Mouse (Mus musculus): ENCODE results near the gene Slc25a13. TPM values are rescaled to one million over a fixed set of nuclear protein-coding genes. Genes with fewer than 3 reads are reported as not detected.

The Slc25a13 gene
- polyA plus RNA-seq, 1 experiment from 2014 or later, result 55.2 TPM

DNA sequence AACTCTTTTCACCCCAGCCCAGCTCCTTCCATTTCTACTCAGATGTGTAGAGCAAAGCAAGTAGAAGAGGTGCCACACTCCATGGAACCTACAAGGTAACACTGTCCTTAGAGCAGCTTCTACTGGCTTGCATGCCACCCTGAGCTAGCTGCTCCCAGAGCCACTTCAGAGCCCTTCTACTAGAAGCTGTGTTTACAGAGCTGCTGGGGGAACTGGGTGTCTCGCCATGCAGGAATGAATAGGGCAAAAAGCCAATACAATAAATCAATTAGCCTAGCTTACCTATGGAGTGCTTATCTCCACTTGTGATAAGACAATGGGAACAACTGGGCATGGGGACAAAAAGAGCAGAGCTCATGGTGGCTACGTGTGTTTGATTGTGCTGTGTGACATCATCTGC is 67.2 kb downstream of the Slc25a13 start:
- no peak overlapping the region for H3K4me2 ChIP-seq (ENCODE audit: low read length)
- DNase-seq (ENCODE audit: low spot score) (no peak), ATAC-seq (replicated peaks; ENCODE audit: low FRiP score, low read depth) (no peak)
- H3K27ac ChIP-seq, result no peak overlapping the region
- no peaks in the 10 kb centered on the region for H3K27me3 ChIP-seq (ENCODE audit: insufficient read depth, low read length)
- no peak for TF ChIP-seq CTCF (IDR thresholded peaks at IDR 0.05; ENCODE audit: low read depth)
- peaks cover 2% of the 10 kb centered on the region; the same call in 1 of the 2 replicates for H3K36me3 ChIP-seq (ENCODE audit: insufficient read depth, low read length)
- H3K4me1 ChIP-seq (replicated peaks; ENCODE audit: insufficient read depth, low read length), result peaks cover 8% of the 10 kb centered on the region; the same call in 1 of the 2 replicates
- no peaks in the 10 kb centered on the region for H3K9me3 ChIP-seq (replicated peaks; ENCODE audit: low read length)
- 56% methylated on average over 2 of the region's 2 CpGs for WGBS
- no peak overlapping the region for H3K9ac ChIP-seq (ENCODE audit: low read depth, low read length)
- no peak overlapping the region for H3K4me3 ChIP-seq (replicated peaks; ENCODE audit: low read depth, low read length)

DNA sequence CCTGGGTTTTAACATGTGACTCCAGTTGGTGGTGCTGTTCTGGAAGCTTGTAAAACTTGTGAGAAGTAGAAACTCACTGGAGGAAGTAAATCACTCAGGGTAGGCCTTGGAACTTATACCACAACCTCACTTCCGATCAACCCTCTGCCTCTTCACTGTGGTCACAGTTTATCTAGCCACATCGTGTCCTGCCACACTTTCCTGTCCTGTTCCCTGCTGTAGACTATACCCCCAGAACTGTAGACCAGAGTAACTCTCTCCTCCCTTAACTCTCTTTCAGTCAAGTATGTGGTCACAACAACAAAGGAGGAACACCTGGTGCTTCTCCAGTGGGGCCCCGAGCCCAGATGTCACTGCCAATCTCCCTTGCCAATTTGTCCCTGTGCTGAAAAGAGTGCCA is 67.6 kb downstream of the Slc25a13 start:
- H3K9ac ChIP-seq (ENCODE audit: low read depth, low read length), result no peak overlapping the region
- no peaks in the 10 kb centered on the region for H3K9me3 ChIP-seq (replicated peaks; ENCODE audit: low read length)
- ATAC-seq (replicated peaks; ENCODE audit: low FRiP score, low read depth) (no peak), DNase-seq (ENCODE audit: low spot score) (no peak)
- H3K27me3 ChIP-seq (ENCODE audit: insufficient read depth, low read length), result no peaks in the 10 kb centered on the region
- peaks cover 8% of the 10 kb centered on the region; the same call in 1 of the 2 replicates for H3K4me1 ChIP-seq (replicated peaks; ENCODE audit: insufficient read depth, low read length)
- no peak for TF ChIP-seq CTCF (IDR thresholded peaks at IDR 0.05; ENCODE audit: low read depth)
- no peak overlapping the region for H3K4me3 ChIP-seq (replicated peaks; ENCODE audit: low read depth, low read length)
- no peak overlapping the region for H3K27ac ChIP-seq
- whole genome bisulfite sequencing, result 81% methylated on average over 3 of the region's 3 CpGs
- no peak overlapping the region for H3K4me2 ChIP-seq (ENCODE audit: low read length)
- H3K36me3 ChIP-seq (ENCODE audit: insufficient read depth, low read length), result peaks cover 2% of the 10 kb centered on the region; the same call in 1 of the 2 replicates

DNA sequence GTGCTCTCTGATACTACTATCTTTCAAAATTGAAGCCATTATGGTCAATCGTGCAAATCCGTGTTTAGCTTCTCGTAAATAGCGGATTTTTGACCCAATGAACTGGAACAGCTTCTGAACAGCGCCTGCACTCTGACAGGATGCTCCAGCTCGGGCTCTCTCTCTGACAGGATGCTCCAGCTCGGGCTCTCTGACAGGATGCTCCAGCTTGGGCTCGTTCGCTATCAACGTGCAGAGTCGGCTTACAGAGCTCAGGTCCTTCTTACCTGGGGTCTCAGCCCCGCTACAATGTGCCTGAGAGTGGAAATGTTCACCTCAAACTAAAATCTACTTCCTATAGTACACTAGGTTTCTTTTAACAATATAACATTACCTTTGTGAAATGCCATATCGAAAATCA is 71.6 kb downstream of the Slc25a13 start:
- Histone ChIP-seq H3K4me1 (replicated peaks; ENCODE audit: insufficient read depth, low read length) (no peaks in the 10 kb centered on the region), H3K4me2 (ENCODE audit: low read length) (no peak overlapping the region), H3K9me3 (replicated peaks; ENCODE audit: low read length) (no peaks in the 10 kb centered on the region), H3K4me3 (replicated peaks; ENCODE audit: low read depth, low read length) (no peak overlapping the region), H3K27me3 (ENCODE audit: insufficient read depth, low read length) (no peaks in the 10 kb centered on the region), H3K36me3 (ENCODE audit: insufficient read depth, low read length) (no peaks in the 10 kb centered on the region; the same call in 1 of the 2 replicates), H3K9ac (ENCODE audit: low read depth, low read length) (no peak overlapping the region), H3K27ac (no peak overlapping the region)
- WGBS, result 53% methylated on average over 13 of the region's 13 CpGs
- no peak for TF ChIP-seq CTCF (IDR thresholded peaks at IDR 0.05; ENCODE audit: low read depth)
- no peak for DNase-seq (ENCODE audit: low spot score)
- ATAC-seq (replicated peaks; ENCODE audit: low FRiP score, low read depth), result no peak

DNA sequence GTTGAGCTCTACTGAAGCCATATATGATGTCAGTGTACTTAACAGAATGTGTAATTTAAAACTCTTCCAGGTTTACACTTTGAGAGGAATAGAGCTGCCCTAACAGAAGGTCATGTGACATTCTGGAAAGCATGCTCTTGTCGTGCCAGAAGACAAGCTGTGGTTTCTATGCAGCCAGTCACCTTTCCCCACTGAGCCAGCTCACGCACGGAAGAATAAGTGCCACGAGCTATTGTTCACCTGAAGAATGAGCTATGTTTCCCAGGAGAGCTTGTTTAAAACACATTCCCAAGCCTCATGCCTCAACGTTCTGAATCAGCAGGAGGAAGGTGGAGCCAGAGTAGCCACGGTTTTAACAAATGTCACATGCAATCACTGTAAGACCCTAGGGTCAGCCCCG is 73.4 kb downstream of the Slc25a13 start:
- TF ChIP-seq CTCF (IDR thresholded peaks at IDR 0.05; ENCODE audit: low read depth), result no peak
- ATAC-seq (replicated peaks; ENCODE audit: low FRiP score, low read depth) (no peak), DNase-seq (ENCODE audit: low spot score) (no peak)
- Histone ChIP-seq H3K27ac (no peak overlapping the region), H3K27me3 (ENCODE audit: insufficient read depth, low read length) (no peaks in the 10 kb centered on the region), H3K9ac (ENCODE audit: low read depth, low read length) (no peak overlapping the region), H3K36me3 (ENCODE audit: insufficient read depth, low read length) (no peaks in the 10 kb centered on the region; the same call in 1 of the 2 replicates), H3K4me2 (ENCODE audit: low read length) (no peak overlapping the region), H3K4me3 (replicated peaks; ENCODE audit: low read depth, low read length) (no peak overlapping the region), H3K4me1 (replicated peaks; ENCODE audit: insufficient read depth, low read length) (no peaks in the 10 kb centered on the region), H3K9me3 (replicated peaks; ENCODE audit: low read length) (no peaks in the 10 kb centered on the region)
- WGBS, result 38% methylated on average over 7 of the region's 7 CpGs

DNA sequence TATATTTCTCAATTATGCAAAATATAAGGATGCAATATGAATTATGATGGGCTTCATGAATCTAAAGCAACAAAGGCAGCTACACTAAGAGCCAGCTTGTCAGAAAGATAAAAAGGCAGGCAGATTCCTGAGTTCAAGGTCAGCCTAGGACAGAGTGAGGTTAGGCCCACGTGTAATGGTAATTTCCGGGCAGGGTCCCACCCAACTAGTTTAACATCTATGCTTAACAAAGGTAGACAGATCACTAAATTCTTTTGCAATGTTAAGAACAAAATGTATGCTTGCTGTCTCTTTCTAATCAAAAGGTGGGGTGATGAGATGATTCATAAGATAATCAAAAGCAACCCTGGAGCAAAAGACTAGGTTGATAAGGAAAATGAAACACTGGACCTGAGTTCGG is 76.6 kb downstream of the Slc25a13 start:
- Histone ChIP-seq H3K27ac (no peak overlapping the region), H3K27me3 (ENCODE audit: insufficient read depth, low read length) (no peaks in the 10 kb centered on the region), H3K9me3 (replicated peaks; ENCODE audit: low read length) (no peaks in the 10 kb centered on the region), H3K9ac (ENCODE audit: low read depth, low read length) (no peak overlapping the region), H3K36me3 (ENCODE audit: insufficient read depth, low read length) (no peaks in the 10 kb centered on the region), H3K4me3 (replicated peaks; ENCODE audit: low read depth, low read length) (no peak overlapping the region), H3K4me1 (replicated peaks; ENCODE audit: insufficient read depth, low read length) (no peaks in the 10 kb centered on the region), H3K4me2 (ENCODE audit: low read length) (no peak overlapping the region)
- DNase-seq (ENCODE audit: low spot score) (no peak), ATAC-seq (replicated peaks; ENCODE audit: low FRiP score, low read depth) (no peak)
- TF ChIP-seq CTCF (IDR thresholded peaks at IDR 0.05; ENCODE audit: low read depth), result no peak
- WGBS, result 85% methylated on average over 3 of the region's 3 CpGs

DNA sequence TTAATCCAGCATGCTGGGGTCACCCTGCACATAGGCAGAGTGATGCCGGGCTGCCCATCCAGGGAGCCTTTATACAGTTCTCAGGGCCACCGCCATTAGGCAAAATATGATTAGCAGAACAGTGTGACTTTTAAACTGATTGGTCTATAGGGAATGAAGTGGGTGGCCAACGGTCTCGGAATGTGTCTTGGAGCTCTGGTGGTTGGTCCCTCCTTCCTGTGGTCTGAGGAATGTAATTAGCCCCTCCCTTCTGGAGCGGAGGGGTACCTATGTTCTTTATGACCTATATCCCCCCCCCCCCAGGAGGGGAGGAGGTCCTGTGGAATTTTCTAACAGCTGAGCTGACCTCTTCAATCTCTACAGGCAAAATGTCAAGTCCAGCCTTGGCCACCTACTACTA is 77.9 kb downstream of the Slc25a13 start:
- Histone ChIP-seq H3K4me1 (replicated peaks; ENCODE audit: insufficient read depth, low read length) (no peaks in the 10 kb centered on the region), H3K9me3 (replicated peaks; ENCODE audit: low read length) (no peaks in the 10 kb centered on the region), H3K4me2 (ENCODE audit: low read length) (no peak overlapping the region), H3K9ac (ENCODE audit: low read depth, low read length) (no peak overlapping the region), H3K27me3 (ENCODE audit: insufficient read depth, low read length) (no peaks in the 10 kb centered on the region), H3K4me3 (replicated peaks; ENCODE audit: low read depth, low read length) (no peak overlapping the region), H3K27ac (no peak overlapping the region), H3K36me3 (ENCODE audit: insufficient read depth, low read length) (no peaks in the 10 kb centered on the region)
- DNase-seq (ENCODE audit: low spot score), result no peak
- TF ChIP-seq CTCF (IDR thresholded peaks at IDR 0.05; ENCODE audit: low read depth), result no peak
- no peak for ATAC-seq (replicated peaks; ENCODE audit: low FRiP score, low read depth)
- WGBS, result 87% methylated on average over 5 of the region's 5 CpGs

DNA sequence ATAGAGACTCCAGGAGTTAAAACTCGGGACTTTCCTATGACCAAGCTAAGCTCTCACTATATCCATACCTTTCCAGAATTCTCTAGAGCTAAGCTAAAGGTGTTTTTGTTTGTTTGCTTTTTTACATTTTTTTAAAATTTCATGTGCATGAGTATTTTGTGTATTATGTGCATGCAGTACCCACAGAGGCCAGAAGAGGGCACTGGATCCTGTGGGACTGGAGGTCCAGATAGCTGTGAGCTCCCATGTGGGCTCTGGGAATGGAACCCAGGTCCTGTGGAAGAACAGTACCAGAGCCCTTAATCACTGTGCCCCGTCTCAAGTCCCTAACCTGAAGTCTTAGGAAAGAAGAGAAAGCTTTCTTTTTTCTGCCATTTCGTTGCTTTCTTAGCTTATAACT is 80.2 kb downstream of the Slc25a13 start:
- Histone ChIP-seq H3K9ac (ENCODE audit: low read depth, low read length) (no peak overlapping the region), H3K4me1 (replicated peaks; ENCODE audit: insufficient read depth, low read length) (no peaks in the 10 kb centered on the region), H3K4me2 (ENCODE audit: low read length) (no peak overlapping the region), H3K27me3 (ENCODE audit: insufficient read depth, low read length) (no peaks in the 10 kb centered on the region), H3K36me3 (ENCODE audit: insufficient read depth, low read length) (no peaks in the 10 kb centered on the region), H3K27ac (no peak overlapping the region), H3K4me3 (replicated peaks; ENCODE audit: low read depth, low read length) (no peak overlapping the region), H3K9me3 (replicated peaks; ENCODE audit: low read length) (no peaks in the 10 kb centered on the region)
- ATAC-seq (replicated peaks; ENCODE audit: low FRiP score, low read depth) (no peak), DNase-seq (ENCODE audit: low spot score) (no peak)
- 94% methylated on average over 3 of the region's 3 CpGs for WGBS
- TF ChIP-seq CTCF (IDR thresholded peaks at IDR 0.05; ENCODE audit: low read depth), result peak; percentile 58
